Mouse (Mus musculus) CH12.LX (cell line): Measurements from ENCODE around the gene Slc17a5. TPM values are rescaled to one million over a fixed set of nuclear protein-coding genes. Genes with fewer than 3 reads are reported as not detected.

ENCODE experiments used
- DNase-seq: peaks from one replicate; pipeline ENCODE4 v3.0.0-alpha.2; 2013; ENCODE audit errors: extremely low read depth
- H3K27ac ChIP-seq: 2 replicates; pipeline ENCODE4 v1.5.1; 2012; ENCODE audit warnings: low read depth, mild to moderate bottlenecking, control low read depth, moderate library complexity; ENCODE audit not compliant: insufficient read depth
- H3K27me3 ChIP-seq: replicated peaks from 2 replicates; pipeline ENCODE3; 2012; ENCODE audit warnings: inconsistent platforms
- H3K36me3 ChIP-seq, 2 experiments: replicated peaks in 1 of 2; 2 replicates each; pipeline versions ENCODE3 to v1.6.1; 2012; ENCODE audit warnings: inconsistent platforms in 1 of 2, low read length in 1 of 2, mild to moderate bottlenecking in 1 of 2, mixed read lengths in 1 of 2, moderate library complexity in 1 of 2; ENCODE audit not compliant: control insufficient read depth in 1 of 2, insufficient read depth in 1 of 2
- H3K4me1 ChIP-seq, 2 experiments: 2 replicates each; pipeline ENCODE4 v1.6.1; 2012; ENCODE audit warnings: inconsistent platforms in 1 of 2, moderate library complexity in 1 of 2; ENCODE audit not compliant: insufficient read depth in 2 of 2, control insufficient read depth in 1 of 2
- H3K4me2 ChIP-seq: 2 replicates; pipeline ENCODE4 v1.6.1; 2012; ENCODE audit warnings: low read depth, mild to moderate bottlenecking, control low read depth; ENCODE audit not compliant: poor library complexity, insufficient read depth, severe bottlenecking
- H3K4me3 ChIP-seq, 3 experiments: fragments of 150-350 bp in 1 of 3; sonication (generic) in 1 of 3; replicated peaks in 1 of 3; 2 replicates each; pipeline versions ENCODE3 to v1.5.1; 2011 to 2012; ENCODE audit warnings: low read depth in 2 of 3, low read length in 2 of 3, mild to moderate bottlenecking in 2 of 3, moderate library complexity in 2 of 3, control low read depth in 1 of 3, improper control_type of control experiment in 1 of 3, inconsistent platforms in 1 of 3, mixed read lengths in 1 of 3; ENCODE audit not compliant: poor library complexity in 1 of 3
- H3K79me2 ChIP-seq: replicated peaks from 2 replicates; pipeline ENCODE4 v1.6.1; 2012; ENCODE audit warnings: mild to moderate bottlenecking, moderate library complexity; ENCODE audit not compliant: control insufficient read depth, poor library complexity, insufficient read depth, severe bottlenecking; ENCODE audit errors: extremely low read depth
- H3K9ac ChIP-seq: 2 replicates; pipeline ENCODE4 v1.6.1; 2012; ENCODE audit warnings: low read depth, mild to moderate bottlenecking, control low read depth, moderate library complexity; ENCODE audit not compliant: insufficient read depth
- H3K9me3 ChIP-seq: replicated peaks from 2 replicates; pipeline ENCODE3; 2012; ENCODE audit warnings: low read length, inconsistent platforms, mixed read lengths
- CHD1 ChIP-seq: IDR thresholded peaks from 2 replicates; pipeline ENCODE4 v1.6.1; 2012; ENCODE audit warnings: low read depth, low read length, improper control_type of control experiment, inconsistent platforms
- CTCF ChIP-seq, 2 experiments: IDR thresholded peaks in 1 of 2; conservative IDR thresholded peaks in 1 of 2; 2 replicates each; pipeline ENCODE4 v1.5.1; 2011 to 2012; ENCODE audit warnings: low read depth in 2 of 2, low read length in 2 of 2, improper control_type of control experiment in 1 of 2, inconsistent platforms in 1 of 2, mild to moderate bottlenecking in 1 of 2, moderate library complexity in 1 of 2
- E2F4 ChIP-seq: IDR thresholded peaks from 2 replicates; pipeline ENCODE4 v1.6.1; 2011; ENCODE audit warnings: low read depth, low read length, improper control_type of control experiment; ENCODE audit not compliant: insufficient replicate concordance
- ELF1 ChIP-seq: IDR thresholded peaks from 2 replicates; pipeline ENCODE4 v1.6.1; 2014; ENCODE audit warnings: low read depth, mild to moderate bottlenecking, inconsistent platforms, low read length, improper control_type of control experiment
- EP300 ChIP-seq: IDR thresholded peaks from 2 replicates; pipeline ENCODE4 v1.6.1; 2011; ENCODE audit warnings: low read length, improper control_type of control experiment
- HCFC1 ChIP-seq: IDR thresholded peaks from 2 replicates; pipeline ENCODE4 v1.6.1; 2012; ENCODE audit warnings: low read depth, mild to moderate bottlenecking, inconsistent platforms, low read length, improper control_type of control experiment
- MXI1 ChIP-seq: IDR thresholded peaks from 2 replicates; pipeline ENCODE4 v1.6.1; 2011; ENCODE audit warnings: mild to moderate bottlenecking, low read depth, low read length, improper control_type of control experiment
- MYC ChIP-seq: IDR thresholded peaks from 2 replicates; pipeline ENCODE4 v1.6.1; 2011; ENCODE audit warnings: low read depth, mild to moderate bottlenecking, improper control_type of control experiment, low read length
- NRF1 ChIP-seq: IDR thresholded peaks from 2 replicates; pipeline ENCODE4 v1.6.1; 2014; ENCODE audit warnings: low read depth, mild to moderate bottlenecking, inconsistent platforms, low read length, improper control_type of control experiment, moderate library complexity
- PAX5 ChIP-seq: IDR thresholded peaks from 2 replicates; pipeline ENCODE4 v1.6.1; 2012; ENCODE audit warnings: low read length, inconsistent platforms, mixed read lengths
- TCF12 ChIP-seq: IDR thresholded peaks from 2 replicates; pipeline ENCODE4 v1.6.1; 2014; ENCODE audit warnings: low read depth, mild to moderate bottlenecking, inconsistent platforms, low read length, improper control_type of control experiment
- UBTF ChIP-seq: IDR thresholded peaks from 2 replicates; pipeline ENCODE4 v1.6.1; 2012; ENCODE audit warnings: low read depth, mild to moderate bottlenecking, inconsistent platforms, low read length, improper control_type of control experiment, moderate library complexity
- USF2 ChIP-seq: conservative IDR thresholded peaks from 2 replicates; pipeline ENCODE4 v1.6.1; 2011; ENCODE audit warnings: low read depth, low read length, improper control_type of control experiment
- dilution Hi-C: fragments of 300-500 bp; cut with MboI; formaldehyde crosslinking; loops from 2 replicates; pipeline ENCODE4 v1.14.3; 2020; ENCODE audit warnings: low sequenced_read_pairs; ENCODE audit not compliant: extremely low pct_unique_long_range_greater_than_20kb, extremely low pct_ligation_motif_present
- in situ Hi-C: fragments of 300-500 bp; cut with MboI; formaldehyde crosslinking; loops from 3 replicates; pipeline ENCODE4 v1.14.3; 2019; ENCODE audit warnings: low sequenced_read_pairs, low pct_ligation_motif_present, low pct_unique_long_range_greater_than_20kb, mixed read lengths
- polyA plus RNA-seq: library from polyadenylated mRNA; unstranded; fragments of >175 nt; gene quantifications from 2 replicates; pipeline ENCODE4 v1.2.1, GENCODE M21; 2012; ENCODE audit warnings: low read depth; ENCODE audit not compliant: insufficient read length
- total RNA-seq, 2 experiments: library from RNA; depleted of rRNA; stranded (reverse); fragments of 300-350 nt in 1 of 2; fragments of >200 nt in 1 of 2; gene quantifications; 2 replicates each; pipeline ENCODE4 v1.2.3; 2012 to 2014

The Slc17a5 gene
- total and polyA plus RNA-seq, 3 experiments = 4.9 to 7.6 (median 6.7) TPM

- no peak for DNase-seq
- dilution Hi-C loops = no loop called here
- peaks cover 23% of the 10 kb centered on the region for H3K79me2 ChIP-seq
- H3K4me1 ChIP-seq = peaks cover 6 to 21% of the 10 kb centered on the region in 2 experiments
- peak overlapping the region; percentile 53; the same call in 1 of the 2 replicates for H3K27ac ChIP-seq
- TF ChIP-seq ELF1 = 0 out of 2 replicates have a peak, but pooled peaks have one; percentile 11
- no peak for TF ChIP-seq USF2
- TF ChIP-seq CHD1 = no peak
- no peak for TF ChIP-seq UBTF
- no peak for TF ChIP-seq EP300
- no peak for TF ChIP-seq NRF1
- TF ChIP-seq, all 38 proteins: peak for 1
- Histone ChIP-seq H3K4me3 (peak overlapping the region in 2 of 3 experiments; percentile 60 to 74), H3K9ac (peak overlapping the region; percentile 99), H3K27me3 (no peaks in the 10 kb centered on the region), H3K9me3 (no peaks in the 10 kb centered on the region), H3K36me3 (peaks cover 11 to 12% of the 10 kb centered on the region in 2 experiments), H3K4me2 (peak overlapping the region; percentile 87)
- in situ Hi-C loops = no loop called here
These were observed 83.2 kb downstream of the Slc17a5 start for GRCm38 (mm10) chr9:78504679-78505078.

GRCm38 (mm10) chr9:78504133-78504532 lies 83.7 kb downstream of the Slc17a5 start:
- H3K36me3 ChIP-seq = peaks cover 11 to 12% of the 10 kb centered on the region in 2 experiments
- H3K27me3 ChIP-seq = no peaks in the 10 kb centered on the region
- DNase-seq = no peak
- dilution Hi-C loops = no loop called here
- peak overlapping the region; percentile 99 for H3K9ac ChIP-seq
- TF ChIP-seq HCFC1 (no peak), MXI1 (peak; percentile 24; the same call in 1 of the 2 replicates), MYC (peak; percentile 28; the same call in 1 of the 2 replicates), USF2 (no peak), CTCF (conservative IDR thresholded peaks at IDR 0.05 in 1 of 2, IDR thresholded peaks at IDR 0.05 in 1 of 2; ENCODE audit: low read depth in 2 of 2, low read length in 2 of 2) (no peak), UBTF (no peak), E2F4 (no peak), TCF12 (peak; percentile 5; the same call in 1 of the 2 replicates), PAX5 (no peak)
- TF ChIP-seq, all 38 proteins: peak for 3
- H3K79me2 ChIP-seq = peaks cover 23% of the 10 kb centered on the region
- H3K4me2 ChIP-seq = peak overlapping the region; percentile 87
- in situ Hi-C loops = no loop called here
- no peaks in the 10 kb centered on the region for H3K9me3 ChIP-seq
- H3K4me3 ChIP-seq = peak overlapping the region; percentile 29 to 74 (median 60)
- peaks cover 6 to 21% of the 10 kb centered on the region in 2 experiments for H3K4me1 ChIP-seq
- H3K27ac ChIP-seq = no peak overlapping the region
